Mouse (Mus musculus): ENCODE data around the gene Ss18l2. TPM values are rescaled to one million over a fixed set of nuclear protein-coding genes. Genes with fewer than 3 reads are reported as not detected.

Gene Ss18l2
- polyA plus RNA-seq, 1 experiment from 2014 or later = 189 TPM

GRCm38 (mm10) chr9:121761787-121762186 lies 51.7 kb downstream of the Ss18l2 start:
- H3K9me3 ChIP-seq = no peaks in the 10 kb centered on the region
- peaks cover 43% of the 10 kb centered on the region for H3K4me1 ChIP-seq (replicated peaks)
- 0 out of 2 replicates have a peak overlapping the region, but pooled peaks have one; percentile 97 for H3K9ac ChIP-seq
- 0 out of 2 replicates have a peak overlapping the region, but pooled peaks have one; percentile 1 for H3K4me3 ChIP-seq
- peaks cover 50% of the 10 kb centered on the region for H3K36me3 ChIP-seq
- ATAC-seq (ENCODE audit: low read depth) = no peak
- no peaks in the 10 kb centered on the region for H3K27me3 ChIP-seq
- H3K27ac ChIP-seq (replicated peaks) = 0 out of 2 replicates have a peak overlapping the region, but pooled peaks have one; percentile 23
- H3K4me2 ChIP-seq = peak overlapping the region; percentile 87; the same call in 1 of the 2 replicates
- WGBS = 66% methylated on average over 8 of the region's 8 CpGs

GRCm38 (mm10) chr9:121762248-121762647 lies 52.1 kb downstream of the Ss18l2 start:
- Histone ChIP-seq H3K9me3 (no peaks in the 10 kb centered on the region), H3K36me3 (peaks cover 51% of the 10 kb centered on the region), H3K4me1 (replicated peaks) (peaks cover 43% of the 10 kb centered on the region), H3K27ac (replicated peaks) (no peak overlapping the region), H3K9ac (no peak overlapping the region), H3K4me2 (no peak overlapping the region), H3K27me3 (no peaks in the 10 kb centered on the region), H3K4me3 (no peak overlapping the region)
- 88% methylated on average over 10 of the region's 10 CpGs for WGBS
- ATAC-seq (ENCODE audit: low read depth) = no peak

- H3K4me3 ChIP-seq = no peak overlapping the region
- WGBS = 80% methylated on average over 25 of the region's 25 CpGs
- H3K36me3 ChIP-seq = peaks cover 56% of the 10 kb centered on the region
- H3K9ac ChIP-seq = no peak overlapping the region
- ATAC-seq (ENCODE audit: low read depth) = no peak
- H3K27ac ChIP-seq (replicated peaks) = no peak overlapping the region
- H3K9me3 ChIP-seq = no peaks in the 10 kb centered on the region
- H3K4me1 ChIP-seq (replicated peaks) = peaks cover 38% of the 10 kb centered on the region
- no peaks in the 10 kb centered on the region for H3K27me3 ChIP-seq
- no peak overlapping the region for H3K4me2 ChIP-seq
Measured at GRCm38 (mm10) chr9:121762761-121763160, 52.6 kb downstream of the Ss18l2 start.

Other genes starting within 250 kb of the Ss18l2 start
- 7.9 and 11.2 TPM in 2 replicates for gene Cck, start 214.6 kb upstream of the Ss18l2 start, polyA plus RNA-seq (2015; fragmentation: Nextera tagmentation; extraction: Ambion mirVana)
- not detected in 2 replicates for gene Lyzl4, start 68.2 kb upstream of the Ss18l2 start, polyA plus RNA-seq (2015; fragmentation: Nextera tagmentation; extraction: Ambion mirVana)
- gene Vipr1, start 67.6 kb upstream of the Ss18l2 start, polyA plus RNA-seq (2015; fragmentation: Nextera tagmentation; extraction: Ambion mirVana) = 0.25 and 1.0 TPM in 2 replicates
- 22.7 and 25.2 TPM in 2 replicates for gene Sec22c, start 4.8 kb upstream of the Ss18l2 start, polyA plus RNA-seq (2015; fragmentation: Nextera tagmentation; extraction: Ambion mirVana)
- 56.5 and 58.6 TPM in 2 replicates for gene Nktr, start 8.8 kb downstream of the Ss18l2 start, polyA plus RNA-seq (2015; fragmentation: Nextera tagmentation; extraction: Ambion mirVana)
- 18.2 and 19.2 TPM in 2 replicates for gene Zfp651, start 49.0 kb downstream of the Ss18l2 start, polyA plus RNA-seq (2015; fragmentation: Nextera tagmentation; extraction: Ambion mirVana)
- 0.95 and 2.0 TPM in 2 replicates for gene Klhl40, start 67.3 kb downstream of the Ss18l2 start, polyA plus RNA-seq (2015; fragmentation: Nextera tagmentation; extraction: Ambion mirVana)
- gene Hhatl, start 82.2 kb downstream of the Ss18l2 start, polyA plus RNA-seq (2015; fragmentation: Nextera tagmentation; extraction: Ambion mirVana) = 0.10 and 0.37 TPM in 2 replicates
- 2.8 and 3.0 TPM in 2 replicates for gene Ccdc13, start 129.1 kb downstream of the Ss18l2 start, polyA plus RNA-seq (2015; fragmentation: Nextera tagmentation; extraction: Ambion mirVana)
- 129 and 150 TPM in 2 replicates for gene Higd1a, start 148.0 kb downstream of the Ss18l2 start, polyA plus RNA-seq (2015; fragmentation: Nextera tagmentation; extraction: Ambion mirVana)
- 1.2 and 1.4 TPM in 2 replicates for gene Ackr2, start 188.0 kb downstream of the Ss18l2 start, polyA plus RNA-seq (2015; fragmentation: Nextera tagmentation; extraction: Ambion mirVana)
- gene Cyp8b1, start 206.0 kb downstream of the Ss18l2 start, polyA plus RNA-seq (2015; fragmentation: Nextera tagmentation; extraction: Ambion mirVana) = not detected in 2 replicates
- gene Fam198a, start 240.7 kb downstream of the Ss18l2 start, polyA plus RNA-seq (2015; fragmentation: Nextera tagmentation; extraction: Ambion mirVana) = 2.8 and 3.5 TPM in 2 replicates

Data from neural tube, embryonic 13.5 days (tissue).